Mouse (Mus musculus): ENCODE data around the gene Syna.

GRCm38 (mm10) chr5:134576517-134577220 is 16.7 kb upstream of the Syna start:
- TF ChIP-seq POLR2A (IDR thresholded peaks at IDR 0.05; ENCODE audit: borderline replicate concordance, extremely low read depth, low read depth, low read length) (no peak), CTCF (IDR thresholded peaks at IDR 0.05; ENCODE audit: insufficient read depth, low read length) (no peak)

Measured in lung, adult 2 months (tissue).